Mouse (Mus musculus): ENCODE results near the gene Pfn1.

The Pfn1 gene

DNA sequence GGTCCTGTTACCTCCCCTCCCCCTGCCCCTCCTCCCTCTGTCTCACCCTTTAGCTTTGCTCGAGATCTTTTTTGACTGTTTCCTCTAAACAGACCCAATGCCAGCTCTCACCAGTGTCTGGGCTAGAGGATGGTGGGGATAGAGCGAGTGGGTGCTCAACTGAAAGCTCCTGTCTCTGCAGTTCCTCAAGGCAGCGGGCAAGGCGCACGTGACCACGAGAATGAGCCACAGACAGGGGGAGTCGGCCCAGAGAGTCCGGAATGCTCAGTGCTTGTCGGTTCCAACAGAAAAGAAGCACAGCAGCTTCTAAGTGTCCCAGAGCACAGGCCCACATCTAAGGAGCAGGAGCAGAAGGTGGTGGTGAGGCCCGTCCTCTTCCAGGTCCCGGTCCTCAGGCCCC lies 20.1 kb upstream of the Pfn1 start:
- no peak for DNase-seq (ENCODE audit: low read depth, low spot score)

DNA sequence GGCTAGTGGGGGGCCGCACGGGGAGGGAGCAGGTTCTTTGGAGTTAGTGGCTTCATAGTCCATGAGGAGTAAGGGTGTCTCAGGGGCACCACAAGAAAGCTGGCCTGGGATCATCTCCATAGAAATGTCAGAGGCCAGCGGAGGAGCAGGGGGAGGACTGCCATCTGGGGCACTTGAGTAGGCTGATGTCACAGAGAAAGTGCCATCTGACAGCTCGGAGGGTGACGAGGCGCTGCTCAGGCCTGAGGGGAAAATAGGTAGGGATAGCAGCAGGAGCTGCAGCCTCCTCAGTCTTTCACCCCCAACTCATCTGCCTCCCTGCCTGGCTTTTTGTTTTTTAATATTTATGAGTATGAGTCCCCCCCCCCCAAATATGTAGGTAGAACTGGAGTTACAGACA lies 19.6 kb upstream of the Pfn1 start:
- DNase-seq (ENCODE audit: low read depth, low spot score), result no peak

DNA sequence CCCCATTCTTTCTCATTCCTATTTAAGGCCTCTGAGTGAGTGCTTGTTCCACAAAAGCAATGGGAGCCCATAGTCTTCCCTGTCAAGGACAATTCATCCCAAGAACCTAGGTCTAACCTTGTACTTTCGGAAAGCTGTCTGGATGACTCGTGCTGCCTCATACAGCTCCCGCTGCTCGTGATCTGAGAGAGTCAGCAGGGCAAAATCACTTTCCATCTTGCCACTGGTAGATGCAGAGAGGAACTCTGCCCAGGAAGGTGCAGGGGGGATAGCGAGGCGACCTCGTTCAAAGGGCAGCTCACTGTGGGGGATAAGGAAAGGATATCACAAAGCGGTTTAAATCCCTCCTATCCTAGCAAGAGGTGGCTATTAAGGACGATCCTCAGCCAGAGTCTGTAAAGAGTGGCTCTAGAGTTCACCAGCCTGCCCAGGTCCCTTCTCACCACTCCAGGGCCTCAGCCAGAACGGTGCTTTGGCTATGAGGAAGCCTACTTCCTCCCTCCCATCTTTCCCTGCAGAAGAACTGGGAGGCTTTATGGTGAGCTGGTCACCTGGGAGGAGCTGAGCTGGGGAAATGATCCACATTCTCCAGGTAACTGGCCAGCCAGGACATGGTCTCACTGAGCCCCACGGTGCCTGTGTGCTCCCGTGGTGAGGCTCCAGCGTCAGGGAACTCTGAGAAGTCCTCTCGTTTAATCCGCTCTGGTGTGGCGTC lies 17.0 kb upstream of the Pfn1 start:
- DNase-seq (ENCODE audit: low read depth, low spot score), result no peak

DNA sequence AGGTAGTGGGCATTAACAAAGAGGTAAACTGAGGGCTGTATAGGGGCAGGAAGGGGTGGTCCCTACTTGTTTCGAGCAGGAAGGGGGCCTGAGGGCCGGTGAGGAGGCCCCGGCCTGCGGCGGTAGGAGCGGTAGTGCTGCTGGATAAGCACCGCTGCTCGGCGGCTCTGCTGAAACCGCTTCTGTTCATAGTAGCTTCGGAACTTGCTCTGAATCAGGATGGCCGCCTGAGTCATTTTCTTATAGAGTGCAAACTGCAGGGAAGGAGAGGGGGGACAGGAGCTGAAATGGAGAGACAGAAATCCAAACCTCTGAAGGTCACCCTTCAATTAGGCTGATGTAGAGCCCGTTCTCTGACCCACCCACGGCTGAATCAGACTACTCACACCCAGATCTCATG lies 16.0 kb upstream of the Pfn1 start:
- no peak for DNase-seq (ENCODE audit: low read depth, low spot score)

DNA sequence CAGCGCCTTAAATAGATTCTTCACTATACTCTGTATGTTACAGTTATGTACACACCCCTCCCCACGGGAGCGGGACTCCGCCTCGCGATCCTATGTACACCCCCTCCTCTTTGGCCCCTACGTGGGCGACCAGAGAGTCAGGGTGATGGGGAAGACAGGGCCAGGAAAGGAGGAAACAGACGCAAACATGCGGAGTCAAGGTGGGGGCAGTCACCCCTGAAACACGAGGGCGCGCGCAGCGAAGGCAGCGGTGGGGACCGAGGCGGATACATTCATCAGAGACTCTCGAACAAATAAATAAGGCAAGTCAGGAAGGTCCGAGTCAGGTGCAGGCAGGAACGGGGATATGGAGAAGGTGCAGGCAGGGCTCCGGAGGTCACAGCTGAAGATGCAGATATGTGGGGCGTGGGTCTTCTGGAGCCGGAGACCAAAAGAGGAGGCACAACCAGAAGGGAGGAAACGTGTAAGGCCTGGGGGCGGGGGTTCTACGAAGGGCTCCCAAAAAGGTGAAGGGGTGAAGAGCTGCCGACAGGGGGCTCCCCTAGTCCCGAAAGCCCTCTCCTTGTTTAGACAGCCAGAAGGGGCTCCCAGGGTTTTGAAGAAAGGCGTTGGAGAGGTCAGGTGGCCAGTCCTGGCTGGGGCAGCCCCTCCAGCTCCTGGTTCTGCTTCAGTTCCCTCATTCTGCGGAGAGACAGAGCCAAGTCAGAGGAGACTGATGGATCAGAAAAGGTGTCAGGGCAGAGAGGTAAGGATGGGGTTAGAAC lies 15.3 kb upstream of the Pfn1 start:
- DNase-seq (ENCODE audit: low read depth, low spot score), result peak; percentile 84

DNA sequence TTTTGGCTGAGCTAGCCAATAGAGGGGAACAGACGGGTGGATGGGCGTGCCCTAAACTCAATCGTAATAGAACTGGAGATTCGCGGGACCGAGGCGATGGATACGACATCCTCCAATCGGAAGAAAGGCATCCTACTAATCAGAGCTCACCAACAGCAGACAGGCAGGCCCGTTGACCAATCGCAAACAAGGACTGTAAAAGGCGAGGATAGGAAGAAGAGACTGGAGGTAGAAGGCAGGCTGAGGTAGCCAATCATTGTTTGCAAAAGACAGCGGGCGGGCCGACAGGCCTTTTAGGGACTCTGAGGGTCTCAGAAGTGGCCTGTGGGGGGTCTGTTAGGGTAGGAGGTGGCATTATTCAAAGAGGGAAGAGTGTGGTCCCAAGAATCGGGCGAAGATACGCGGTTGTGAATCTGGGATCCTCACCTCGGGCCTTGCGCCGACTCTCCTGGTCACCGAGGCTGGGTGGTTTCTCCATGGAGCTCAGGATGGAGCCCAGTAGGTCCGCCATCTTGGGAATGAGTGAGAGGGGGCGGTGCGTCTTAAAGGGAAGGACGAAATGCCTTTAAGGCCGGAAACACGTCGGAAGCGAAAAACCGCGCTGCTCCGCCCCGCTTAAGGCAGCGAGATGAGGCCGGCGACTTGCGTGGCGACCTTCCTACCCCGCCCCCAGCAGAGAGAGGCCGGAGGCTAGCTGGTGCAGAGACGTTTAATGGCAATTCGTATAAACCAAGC lies 14.5 kb upstream of the Pfn1 start, which contains the start of gene Spag7:
Gene Spag7 (minus strand): TSS at position 646 of the 735 bp plus-strand sequence.
- DNase-seq (ENCODE audit: low read depth, low spot score), result peak; percentile 99

DNA sequence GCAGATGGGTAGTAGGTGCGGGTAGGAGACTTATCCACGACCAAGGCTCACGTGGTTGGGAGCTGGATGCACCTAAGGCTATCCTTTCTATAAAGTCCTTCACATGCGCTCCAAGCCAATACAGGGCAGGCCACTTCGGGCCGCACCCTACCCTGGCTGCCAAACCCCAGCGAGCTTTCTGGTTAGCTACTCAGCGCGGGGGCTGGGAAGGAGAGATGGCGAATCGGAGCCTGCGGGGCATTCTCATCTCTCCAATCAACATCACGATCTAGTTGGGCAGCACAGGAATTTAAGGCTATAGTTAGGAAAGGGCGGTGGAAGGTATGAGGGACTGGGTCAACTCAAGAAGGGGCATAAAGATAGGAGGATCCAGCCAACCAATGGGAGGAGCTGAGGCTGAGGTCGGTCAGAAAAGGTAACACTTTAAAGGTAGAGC lies 13.9 kb upstream of the Pfn1 start:
- no peak for DNase-seq (ENCODE audit: low read depth, low spot score)

DNA sequence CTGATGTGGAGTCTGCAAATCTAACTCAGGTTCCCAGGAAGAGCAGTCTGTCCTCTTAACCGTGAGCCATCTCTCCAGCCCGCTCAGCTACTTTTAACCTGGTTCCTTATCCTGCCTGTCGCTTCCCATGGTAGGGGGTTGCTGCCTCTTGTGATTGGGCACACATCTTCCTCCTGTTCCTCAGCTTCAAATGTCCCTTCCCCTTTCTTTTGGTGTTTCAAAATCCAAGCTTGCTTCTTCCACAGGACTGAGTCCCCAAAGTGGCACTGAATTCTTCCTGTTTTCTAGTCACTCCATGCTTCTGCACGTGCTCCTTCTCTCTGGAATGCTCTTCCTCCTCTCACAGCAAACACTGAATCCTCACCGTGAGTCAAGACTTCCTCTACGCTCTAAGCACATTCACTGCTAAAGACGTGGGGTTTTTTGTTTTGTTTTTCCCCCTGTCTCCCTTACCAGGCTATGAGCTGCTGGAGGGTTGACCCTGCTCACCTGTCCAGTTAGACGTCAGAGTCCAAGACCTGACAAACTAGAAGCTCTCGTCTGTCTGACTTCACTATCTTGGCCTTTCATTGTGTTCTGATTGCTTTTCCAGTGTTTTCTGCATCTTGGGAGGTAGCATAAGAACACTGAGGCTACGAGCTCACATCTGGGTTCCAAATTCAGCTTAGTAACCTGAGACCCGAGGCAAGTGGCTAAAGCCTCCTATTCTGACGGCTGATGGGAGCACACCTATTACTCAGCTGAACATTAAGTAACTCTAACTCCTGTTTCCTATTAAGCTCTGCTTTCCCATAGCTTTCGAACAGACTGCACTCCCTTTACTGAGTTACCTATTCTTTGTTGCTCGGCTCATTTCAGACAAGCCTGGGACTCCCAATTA lies 13.1 kb upstream of the Pfn1 start:
- DNase-seq (ENCODE audit: low read depth, low spot score), result peak; percentile 64

DNA sequence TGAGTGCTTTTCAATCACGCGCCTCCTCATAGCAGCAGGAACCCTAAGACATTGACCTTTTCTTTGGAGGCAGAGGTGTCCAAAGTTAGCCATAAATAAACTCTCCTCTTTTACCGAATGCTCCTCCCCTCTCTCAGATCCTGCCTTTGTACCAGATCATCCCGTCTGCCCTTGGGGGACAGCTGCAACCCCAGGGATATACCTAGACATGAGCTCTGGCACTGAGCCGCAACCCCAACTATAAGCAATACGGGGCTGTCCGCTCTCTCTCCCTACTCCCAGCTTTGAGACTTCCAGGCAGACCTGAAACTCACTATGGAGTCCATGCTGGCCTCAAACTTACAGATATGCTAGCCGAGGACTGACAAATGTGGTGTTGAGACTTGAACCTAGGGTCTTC lies 12.2 kb upstream of the Pfn1 start:
- DNase-seq (ENCODE audit: low read depth, low spot score), result no peak

DNA sequence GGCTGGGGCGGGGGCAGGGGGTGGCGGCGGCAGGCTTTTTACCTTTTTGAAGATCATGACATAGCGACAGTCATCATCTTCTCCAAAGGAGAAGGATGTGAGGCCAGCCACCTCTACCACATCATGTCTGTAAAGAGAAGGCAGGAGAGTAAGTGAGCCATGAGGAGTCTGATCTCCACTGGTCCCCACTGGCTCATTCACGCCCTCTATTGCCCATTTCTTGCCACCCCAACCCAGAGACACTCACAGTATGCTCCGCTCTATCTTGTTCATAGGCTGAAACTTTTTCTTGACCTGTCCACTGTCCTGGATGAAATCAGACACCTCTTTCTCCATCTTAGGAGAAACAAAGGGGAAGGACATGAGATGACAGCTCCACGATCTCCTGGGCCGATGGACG lies 10.3 kb upstream of the Pfn1 start:
- no peak for DNase-seq (ENCODE audit: low read depth, low spot score)

DNA sequence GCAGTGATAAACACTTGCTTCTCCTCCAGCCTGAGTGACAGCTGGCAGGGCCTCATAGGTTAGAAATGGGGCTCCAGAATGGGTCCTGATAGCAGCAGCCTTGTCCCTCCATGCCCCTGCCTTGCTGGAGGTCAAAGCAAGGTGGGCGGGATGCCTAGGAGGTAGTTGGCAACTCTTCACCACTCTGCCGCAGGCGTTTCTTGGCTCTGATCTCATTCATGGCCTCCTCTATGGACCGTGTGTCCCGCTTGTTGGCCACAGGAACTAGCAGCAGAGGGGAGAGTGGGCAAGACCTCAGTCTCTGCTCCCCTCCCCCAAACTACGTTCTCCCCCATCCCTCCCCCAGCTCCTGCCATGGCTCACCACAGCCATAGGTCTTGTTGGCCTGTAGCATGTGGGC lies 9.5 kb upstream of the Pfn1 start:
- no peak for DNase-seq (ENCODE audit: low read depth, low spot score)

DNA sequence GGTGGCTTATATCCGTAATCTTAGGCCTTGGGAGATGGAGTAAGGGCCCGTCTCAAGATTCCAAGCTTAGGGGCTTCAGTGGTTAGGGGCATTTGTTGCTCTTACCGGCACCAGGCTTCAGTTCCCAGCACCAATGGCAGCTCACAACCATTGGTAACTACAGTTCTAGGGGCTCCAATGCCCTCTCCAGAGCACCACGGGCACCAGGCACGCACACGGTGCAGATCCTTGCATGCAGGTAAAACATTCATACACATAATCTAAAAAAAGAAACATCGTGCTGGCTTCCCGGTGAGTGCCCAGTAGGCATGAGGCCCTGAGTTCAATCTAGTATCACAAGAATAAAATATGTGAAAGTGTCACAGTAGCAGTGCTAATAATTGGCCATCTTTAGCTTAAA lies 8.7 kb upstream of the Pfn1 start:
- DNase-seq (ENCODE audit: low read depth, low spot score), result no peak

DNA sequence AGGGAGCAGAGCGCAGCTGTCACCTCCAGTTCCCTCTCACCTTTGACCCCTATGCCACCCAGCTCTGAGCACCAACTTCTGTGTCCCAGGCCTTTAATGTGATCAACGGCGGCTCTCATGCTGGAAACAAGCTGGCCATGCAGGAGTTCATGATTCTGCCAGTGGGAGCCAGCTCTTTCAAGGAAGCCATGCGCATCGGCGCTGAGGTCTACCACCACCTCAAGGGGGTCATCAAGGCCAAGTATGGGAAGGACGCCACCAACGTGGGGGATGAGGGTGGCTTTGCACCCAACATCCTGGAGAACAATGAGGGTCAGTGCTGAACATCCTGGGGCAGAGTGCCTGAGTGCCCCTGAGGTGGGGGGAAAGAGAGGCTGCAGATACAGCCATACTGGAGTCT lies 6.1 kb upstream of the Pfn1 start:
- DNase-seq (ENCODE audit: low read depth, low spot score), result no peak

DNA sequence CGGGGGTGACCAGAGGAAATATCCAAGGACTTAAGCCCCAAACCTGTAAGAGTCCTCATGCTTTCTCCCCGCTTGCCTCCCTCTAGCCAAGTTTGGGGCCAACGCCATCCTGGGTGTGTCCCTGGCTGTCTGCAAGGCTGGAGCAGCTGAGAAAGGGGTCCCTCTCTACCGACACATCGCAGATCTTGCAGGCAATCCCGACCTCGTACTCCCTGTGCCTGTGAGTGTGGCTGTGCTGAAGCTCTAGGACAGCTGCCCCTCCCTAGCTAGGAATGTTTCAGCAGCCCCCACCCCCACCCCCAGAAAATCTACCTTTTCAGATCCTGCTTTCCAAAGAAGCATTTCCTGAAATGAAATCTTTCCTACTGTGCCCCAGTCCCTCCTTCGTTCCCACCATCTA lies 4.5 kb upstream of the Pfn1 start:
- no peak for DNase-seq (ENCODE audit: low read depth, low spot score)

DNA sequence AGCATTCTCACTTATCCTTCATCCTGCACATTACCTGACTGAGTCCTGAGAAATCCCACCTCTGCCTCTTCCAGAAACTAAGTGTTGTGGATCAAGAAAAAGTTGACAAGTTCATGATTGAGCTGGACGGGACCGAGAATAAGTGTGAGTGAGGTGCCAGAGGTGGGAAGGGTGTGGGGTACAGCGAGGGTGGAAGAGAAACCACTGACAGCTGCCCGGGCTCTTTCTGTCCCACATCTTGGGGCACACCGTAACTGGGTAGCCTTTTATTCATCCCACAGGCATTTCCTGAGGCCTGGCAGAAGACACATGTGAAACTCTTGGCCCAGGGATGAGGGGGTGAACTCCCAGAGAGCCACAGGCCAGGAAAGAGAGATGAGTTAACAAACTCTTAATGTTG lies 4.1 kb upstream of the Pfn1 start:
- no peak for DNase-seq (ENCODE audit: low read depth, low spot score)

DNA sequence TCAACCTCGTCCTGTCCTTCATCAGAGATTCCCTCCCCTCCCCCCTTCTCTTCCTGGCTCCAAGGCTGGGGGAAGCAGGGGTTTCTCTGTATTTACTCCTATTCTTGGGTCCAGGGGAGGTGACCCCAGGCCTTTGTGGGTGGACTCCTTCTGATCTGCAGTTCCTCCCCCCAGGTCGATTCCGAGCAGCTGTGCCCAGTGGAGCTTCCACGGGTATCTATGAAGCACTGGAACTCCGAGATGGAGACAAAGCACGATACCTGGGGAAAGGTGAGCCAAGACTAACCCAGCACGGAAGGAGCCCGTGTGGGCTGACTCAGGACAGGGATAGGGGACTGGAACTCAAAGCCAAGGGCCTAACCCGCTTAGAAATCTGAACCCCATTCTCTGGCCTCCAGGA lies 3.5 kb upstream of the Pfn1 start:
- no peak for DNase-seq (ENCODE audit: low read depth, low spot score)

DNA sequence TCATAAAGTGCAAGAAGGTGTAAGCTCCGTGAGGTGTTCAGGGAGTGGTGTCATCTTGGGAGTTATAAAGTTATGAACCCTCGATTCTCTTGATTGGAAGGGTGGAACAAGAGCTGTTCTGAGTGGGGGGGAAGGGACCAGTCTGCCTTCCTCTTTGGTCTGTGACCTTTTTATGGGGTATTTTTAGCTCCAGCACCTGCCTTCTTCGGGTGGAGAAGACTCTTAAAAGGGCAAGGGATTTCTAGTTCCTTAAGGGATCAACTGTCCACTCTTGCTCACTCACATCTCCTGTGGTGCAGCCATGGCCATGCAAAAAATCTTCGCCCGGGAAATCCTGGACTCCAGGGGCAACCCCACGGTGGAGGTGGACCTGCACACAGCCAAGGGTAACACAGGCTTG lies 3.1 kb upstream of the Pfn1 start:
- no peak for DNase-seq (ENCODE audit: low read depth, low spot score)

DNA sequence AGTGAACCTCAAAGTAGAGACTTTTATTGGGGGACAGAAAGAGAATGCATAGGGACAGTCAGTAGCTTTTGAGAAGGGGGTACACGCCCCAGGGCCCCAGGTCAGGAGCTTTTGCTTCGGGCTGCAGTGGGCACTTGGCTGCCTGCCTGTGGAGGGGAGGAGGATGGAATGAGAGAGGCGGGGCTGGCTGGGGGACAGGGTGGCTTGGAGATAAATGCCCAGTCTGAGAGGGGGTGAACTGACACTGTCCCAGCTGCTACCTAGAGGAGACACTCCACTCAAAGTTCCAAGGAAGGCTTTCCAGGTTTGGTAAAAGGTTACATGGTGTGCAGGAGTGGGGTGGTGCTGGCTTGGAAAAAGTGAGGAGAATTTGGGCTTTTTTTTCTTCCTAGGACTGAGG lies 2.5 kb upstream of the Pfn1 start, which contains the start of gene Eno3:
Gene Eno3 (plus strand): TSS at position 239 of the 400 bp plus-strand sequence.
- no peak for DNase-seq (ENCODE audit: low read depth, low spot score)

DNA sequence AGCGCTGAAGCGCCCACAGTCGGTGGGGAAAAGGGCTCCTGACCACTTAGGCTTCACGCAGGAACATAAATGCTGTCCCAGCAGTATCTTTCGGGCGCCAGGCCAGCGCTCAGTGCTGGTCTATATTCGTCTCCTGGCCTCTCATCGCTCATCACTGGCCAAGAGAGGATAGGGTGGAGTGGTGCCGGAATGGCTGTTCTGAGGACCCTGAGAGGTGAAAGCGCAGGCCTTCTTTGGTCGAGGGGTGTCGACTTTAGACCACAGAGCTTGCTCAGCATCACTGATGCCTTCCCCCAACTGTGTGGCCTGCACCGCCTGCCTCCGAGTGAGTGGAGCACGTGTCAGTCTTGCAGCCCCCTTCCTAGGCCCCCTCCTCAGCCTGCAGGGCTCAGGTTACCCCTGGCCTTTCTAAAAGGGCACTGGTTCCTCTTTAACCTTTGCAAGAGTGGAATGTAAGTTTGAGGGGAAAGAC lies 2.0 kb upstream of the Pfn1 start:
- DNase-seq (ENCODE audit: low read depth, low spot score), result peak; percentile 72

DNA sequence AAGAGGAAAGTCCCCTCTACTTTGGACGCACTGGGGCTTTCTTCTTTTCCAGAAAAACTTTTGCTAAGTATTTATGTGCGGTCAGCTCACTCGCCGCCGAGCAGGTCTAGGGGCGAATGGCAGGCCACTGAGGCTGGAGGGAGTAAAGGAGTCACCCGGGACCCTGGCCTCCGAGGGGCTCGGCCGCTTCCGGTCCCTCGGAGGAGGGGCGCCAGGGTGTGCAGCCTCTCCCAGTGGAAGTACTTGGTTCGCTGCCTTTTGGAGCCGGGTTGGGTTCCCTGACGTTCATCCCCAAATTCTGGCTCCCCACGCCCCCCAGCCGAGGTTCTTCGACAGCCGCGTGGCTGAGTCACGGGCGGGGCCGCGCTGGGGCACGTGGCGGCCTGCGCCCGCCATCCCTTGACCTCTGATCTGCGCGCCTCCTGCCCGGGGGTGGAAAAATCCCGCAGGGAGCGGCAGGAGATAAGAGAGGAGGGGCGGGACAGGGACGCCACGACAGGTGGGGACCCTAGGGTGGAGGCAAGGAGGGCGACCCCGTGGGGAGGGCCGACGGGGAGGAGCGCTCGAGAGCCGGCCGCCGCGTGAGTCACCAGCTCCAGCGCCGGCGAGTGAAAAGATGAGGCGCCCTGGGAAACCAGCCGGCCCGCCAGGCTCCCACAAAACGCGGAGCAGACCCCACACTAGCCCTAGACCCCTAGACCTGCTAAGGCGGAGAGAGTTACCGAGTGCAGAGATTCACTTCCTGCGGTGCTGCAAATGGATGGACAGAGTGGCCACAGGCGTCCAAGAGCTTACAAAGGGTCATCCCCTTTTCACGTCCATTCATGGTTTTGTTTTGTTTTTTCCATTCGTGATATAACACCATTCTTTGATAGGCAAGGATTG lies 1.4 kb upstream of the Pfn1 start:
- DNase-seq (ENCODE audit: low read depth, low spot score), result peak; percentile 48

All from forelimb bud, embryonic 11.5 days (tissue).